Mouse (Mus musculus): ENCODE measurements around the gene Hddc3. TPM values are rescaled to one million over a fixed set of nuclear protein-coding genes. Genes with fewer than 3 reads are reported as not detected.
A peak's percentile ranks its signal among the peaks of the same experiment; 100 is the strongest.

The Hddc3 gene
- polyA plus RNA-seq, 1 experiment = 20.4 TPM

DNA sequence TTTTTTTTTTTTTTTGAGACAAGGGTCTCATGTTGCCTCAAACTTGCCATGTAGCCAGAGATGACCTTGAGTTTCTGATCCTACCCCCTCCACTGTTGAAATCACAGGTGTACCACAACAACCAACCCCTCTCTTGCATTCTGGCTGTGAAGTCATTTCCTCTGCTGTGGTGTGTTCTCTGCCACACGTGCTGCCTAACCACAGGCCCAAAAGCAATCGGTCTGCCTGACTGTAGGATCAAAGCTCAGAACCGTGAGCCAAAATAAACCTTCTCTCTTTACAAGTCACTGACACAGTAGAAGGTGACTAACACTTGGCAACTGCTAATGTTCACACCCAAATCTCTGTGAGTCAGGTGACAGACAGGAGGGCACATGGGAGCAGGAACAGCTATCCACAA is 17.5 kb downstream of the Hddc3 start:
- 39% methylated on average over 3 of the region's 3 CpGs for WGBS
- H3K4me3 ChIP-seq (replicated peaks; ENCODE audit: extremely low read depth, low read depth, low read length) = no peak overlapping the region
- no peaks in the 10 kb centered on the region for H3K4me1 ChIP-seq (ENCODE audit: control insufficient read depth, insufficient read depth, low read length)
- TF ChIP-seq CTCF (IDR thresholded peaks at IDR 0.05; ENCODE audit: insufficient read depth, low read length) (no peak), POLR2A (IDR thresholded peaks at IDR 0.05; ENCODE audit: borderline replicate concordance, extremely low read depth, low read depth, low read length) (no peak)
- DNase-seq = no peak

DNA sequence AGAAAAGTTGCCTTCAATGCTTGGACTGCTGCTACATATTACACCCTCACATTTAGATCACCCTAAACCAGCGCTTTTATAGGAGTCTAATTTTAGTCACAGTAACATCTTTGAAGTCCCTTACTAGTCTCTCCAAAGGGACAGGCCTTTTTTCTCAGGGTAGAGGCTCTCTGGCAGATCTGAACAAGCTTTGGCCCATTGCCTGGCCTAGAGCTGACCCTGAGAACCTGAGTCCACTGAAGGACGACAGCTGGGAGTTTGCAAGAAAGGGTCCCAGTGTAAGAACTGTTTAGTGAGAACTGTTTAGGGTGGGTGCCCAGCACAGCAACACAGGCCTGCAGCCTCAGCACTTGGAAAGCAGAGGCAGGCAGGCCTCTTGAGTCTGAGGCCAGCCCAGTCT is 22.9 kb downstream of the Hddc3 start:
- no peak overlapping the region for H3K4me3 ChIP-seq (replicated peaks; ENCODE audit: extremely low read depth, low read depth, low read length)
- WGBS = 76% methylated on average over 2 of the region's 2 CpGs
- DNase-seq = no peak
- TF ChIP-seq CTCF (IDR thresholded peaks at IDR 0.05; ENCODE audit: insufficient read depth, low read length) = no peak
- no peak for TF ChIP-seq POLR2A (IDR thresholded peaks at IDR 0.05; ENCODE audit: borderline replicate concordance, extremely low read depth, low read depth, low read length)
- H3K4me1 ChIP-seq (ENCODE audit: control insufficient read depth, insufficient read depth, low read length) = peaks cover 11% of the 10 kb centered on the region

DNA sequence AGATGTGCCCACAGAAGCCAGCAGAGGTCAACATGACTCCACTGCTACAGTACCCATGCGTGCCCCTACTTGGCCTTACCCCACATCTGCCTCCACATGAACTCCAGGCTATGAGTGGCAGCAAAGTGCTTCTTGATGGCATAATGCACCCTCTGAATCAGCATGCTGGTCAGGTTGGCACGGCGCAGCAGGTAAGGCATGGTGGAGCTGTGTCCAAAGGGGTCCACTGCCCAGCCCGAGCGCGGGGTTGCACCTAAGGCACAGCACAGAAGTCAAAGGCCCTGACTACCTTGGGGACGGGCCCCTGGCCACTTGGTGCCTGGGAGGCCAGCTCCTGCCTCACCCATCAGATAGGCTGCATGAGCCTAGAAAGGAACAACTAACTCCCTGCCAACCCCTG is 24.3 kb downstream of the Hddc3 start:
- WGBS = 97% methylated on average over 7 of the region's 7 CpGs
- DNase-seq = no peak
- no peak for TF ChIP-seq POLR2A (IDR thresholded peaks at IDR 0.05; ENCODE audit: borderline replicate concordance, extremely low read depth, low read depth, low read length)
- TF ChIP-seq CTCF (IDR thresholded peaks at IDR 0.05; ENCODE audit: insufficient read depth, low read length) = no peak

DNA sequence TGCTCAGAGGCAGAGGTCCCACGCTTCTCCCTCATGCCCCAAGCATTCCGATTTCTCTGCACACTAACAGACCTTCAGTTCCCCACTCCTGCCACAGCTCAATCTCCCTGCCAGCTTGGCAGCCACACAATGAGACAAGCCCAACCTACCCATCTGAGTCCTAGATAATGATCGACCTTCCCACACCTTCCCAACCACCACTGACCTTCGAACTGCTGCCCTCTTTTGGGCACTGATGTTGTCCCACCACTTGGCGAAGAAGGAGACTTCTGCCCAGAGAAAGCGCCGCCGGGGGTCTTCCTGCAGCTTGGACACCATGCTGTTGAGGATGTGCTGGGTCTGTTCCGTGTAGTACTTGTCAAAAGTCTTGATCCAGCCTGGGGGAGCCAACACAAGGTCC is 25.1 kb downstream of the Hddc3 start:
- no peak for DNase-seq
- no peak overlapping the region for H3K4me3 ChIP-seq (replicated peaks; ENCODE audit: extremely low read depth, low read depth, low read length)
- H3K4me1 ChIP-seq (ENCODE audit: control insufficient read depth, insufficient read depth, low read length) = peaks cover 11% of the 10 kb centered on the region
- TF ChIP-seq CTCF (IDR thresholded peaks at IDR 0.05; ENCODE audit: insufficient read depth, low read length) = no peak
- TF ChIP-seq POLR2A (IDR thresholded peaks at IDR 0.05; ENCODE audit: borderline replicate concordance, extremely low read depth, low read depth, low read length) = no peak
- WGBS = 91% methylated on average over 9 of the region's 9 CpGs

More for the DNA sequence above, 24.3 kb downstream of the Hddc3 start:
- Histone ChIP-seq H3K4me3 (replicated peaks; ENCODE audit: extremely low read depth, low read depth, low read length) (no peak overlapping the region), H3K4me1 (ENCODE audit: control insufficient read depth, insufficient read depth, low read length) (peaks cover 11% of the 10 kb centered on the region)

DNA sequence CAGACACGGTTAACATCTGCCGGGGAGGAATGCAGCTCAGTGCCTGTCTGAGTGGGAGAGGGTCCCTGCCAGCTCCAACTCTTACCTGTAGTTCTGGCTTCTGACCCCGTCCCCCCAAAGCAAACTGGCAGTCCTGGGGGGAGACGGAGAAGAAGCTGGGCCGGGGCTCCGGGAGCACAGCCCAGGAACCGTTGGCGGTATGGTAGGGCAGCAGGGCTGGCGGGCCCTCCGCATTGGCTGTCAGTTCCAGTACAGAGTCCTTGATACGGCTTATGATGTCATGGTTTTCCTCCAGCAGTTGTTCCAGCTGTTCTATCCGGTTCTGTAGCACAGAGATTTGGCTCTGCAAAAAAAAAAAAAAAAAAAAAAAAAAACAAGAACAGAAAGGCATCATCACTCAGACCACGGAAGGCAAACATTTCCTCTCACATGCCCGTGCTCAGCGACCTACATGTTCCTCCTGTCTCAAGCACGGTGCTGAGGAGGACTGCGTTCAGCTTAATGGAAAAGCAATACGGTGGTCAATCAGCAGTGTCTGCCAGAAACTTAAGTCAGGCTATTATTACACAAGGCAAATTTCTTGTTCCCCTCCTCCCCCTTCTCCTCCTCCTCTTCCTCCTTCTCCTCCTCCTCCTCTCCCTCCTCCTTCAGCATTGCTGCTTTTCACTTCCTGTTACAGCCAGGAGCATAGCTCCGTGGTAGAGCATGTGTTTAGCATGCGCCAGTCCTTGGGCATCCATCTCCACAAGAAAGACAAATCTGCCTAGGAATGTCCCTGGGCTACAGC is 25.9 kb downstream of the Hddc3 start:
- TF ChIP-seq CTCF (IDR thresholded peaks at IDR 0.05; ENCODE audit: insufficient read depth, low read length) (no peak), POLR2A (IDR thresholded peaks at IDR 0.05; ENCODE audit: borderline replicate concordance, extremely low read depth, low read depth, low read length) (no peak)
- DNase-seq = no peak
- 49% methylated on average over 20 of the region's 20 CpGs for WGBS
- H3K4me3 ChIP-seq (replicated peaks; ENCODE audit: extremely low read depth, low read depth, low read length) = peak overlapping the region; percentile 25
- H3K4me1 ChIP-seq (ENCODE audit: control insufficient read depth, insufficient read depth, low read length) = peaks cover 11% of the 10 kb centered on the region

DNA sequence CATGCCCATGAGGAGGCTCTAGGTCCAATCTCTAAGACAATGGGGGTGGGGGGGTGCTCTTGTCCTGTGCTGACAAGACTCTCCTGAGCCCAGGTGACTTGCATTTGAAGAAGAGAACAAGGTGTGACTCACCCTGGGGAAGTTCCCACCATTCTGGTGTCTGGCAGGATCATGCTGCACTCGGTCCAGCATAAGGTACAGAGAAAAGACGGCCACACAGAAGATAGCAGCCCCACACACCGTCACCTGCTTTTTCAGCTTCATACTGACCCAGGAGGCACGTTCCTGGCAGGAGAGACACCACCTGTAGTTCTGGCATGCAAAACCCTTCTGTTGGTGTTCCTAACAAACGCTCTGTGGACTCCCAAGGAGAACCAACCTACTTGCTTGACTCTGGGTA is 26.6 kb downstream of the Hddc3 start:
- TF ChIP-seq POLR2A (IDR thresholded peaks at IDR 0.05; ENCODE audit: borderline replicate concordance, extremely low read depth, low read depth, low read length) = no peak
- no peak for TF ChIP-seq CTCF (IDR thresholded peaks at IDR 0.05; ENCODE audit: insufficient read depth, low read length)
- Histone ChIP-seq H3K4me1 (ENCODE audit: control insufficient read depth, insufficient read depth, low read length) (peaks cover 11% of the 10 kb centered on the region), H3K4me3 (replicated peaks; ENCODE audit: extremely low read depth, low read depth, low read length) (no peak overlapping the region)
- no peak for DNase-seq
- 49% methylated on average over 5 of the region's 5 CpGs for WGBS

DNA sequence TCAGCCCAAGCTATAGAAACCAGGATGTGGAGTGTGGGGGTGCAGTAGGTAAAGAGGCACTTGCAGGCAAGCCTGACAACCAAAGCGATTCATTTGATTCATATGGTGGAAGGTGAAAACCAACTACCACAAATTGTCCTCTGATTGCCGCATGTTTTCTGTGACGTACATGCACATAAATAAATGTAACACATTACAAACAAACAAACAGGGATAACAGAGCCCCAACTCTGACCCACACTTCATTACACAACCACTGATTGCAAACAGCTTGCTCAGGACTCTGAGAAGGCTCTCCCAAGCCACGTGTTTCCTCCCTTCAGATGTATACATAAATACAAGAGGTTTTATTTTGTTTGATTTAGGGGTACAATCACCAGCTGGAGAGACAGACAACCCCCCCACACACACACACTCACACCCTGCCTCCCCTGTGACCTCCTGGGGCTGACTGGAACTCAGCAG is 27.1 kb downstream of the Hddc3 start:
- no peak for DNase-seq
- peak overlapping the region; percentile 53 for H3K4me3 ChIP-seq (replicated peaks; ENCODE audit: extremely low read depth, low read depth, low read length)
- peaks cover 11% of the 10 kb centered on the region for H3K4me1 ChIP-seq (ENCODE audit: control insufficient read depth, insufficient read depth, low read length)
- WGBS = 24% methylated on average over 4 of the region's 4 CpGs
- TF ChIP-seq CTCF (IDR thresholded peaks at IDR 0.05; ENCODE audit: insufficient read depth, low read length) = no peak
- TF ChIP-seq POLR2A (IDR thresholded peaks at IDR 0.05; ENCODE audit: borderline replicate concordance, extremely low read depth, low read depth, low read length) = no peak

DNA sequence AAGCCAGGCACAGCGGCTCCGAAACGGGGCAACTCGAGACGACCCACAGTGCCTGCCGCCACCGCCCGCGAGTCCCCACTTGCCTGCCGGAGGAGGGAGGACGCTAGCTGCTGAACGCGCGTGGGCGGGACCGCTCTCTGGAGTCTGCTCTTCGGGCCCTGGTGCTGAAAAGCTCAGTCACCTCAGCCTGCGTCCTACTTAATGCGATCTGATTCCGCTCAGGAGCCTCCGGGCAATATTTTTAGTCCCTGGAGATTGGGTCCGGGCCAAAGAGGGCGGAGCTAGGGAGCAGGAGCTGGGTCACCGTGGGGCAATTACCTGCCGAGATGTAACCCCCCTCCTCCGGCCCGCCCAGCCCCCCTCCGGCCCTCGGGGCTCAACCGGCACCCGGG is 27.7 kb downstream of the Hddc3 start:
- DNase-seq = peak; percentile 79
- H3K4me1 ChIP-seq (ENCODE audit: control insufficient read depth, insufficient read depth, low read length) = peaks cover 11% of the 10 kb centered on the region
- WGBS = under 1% methylated on average over 31 of the region's 31 CpGs

DNA sequence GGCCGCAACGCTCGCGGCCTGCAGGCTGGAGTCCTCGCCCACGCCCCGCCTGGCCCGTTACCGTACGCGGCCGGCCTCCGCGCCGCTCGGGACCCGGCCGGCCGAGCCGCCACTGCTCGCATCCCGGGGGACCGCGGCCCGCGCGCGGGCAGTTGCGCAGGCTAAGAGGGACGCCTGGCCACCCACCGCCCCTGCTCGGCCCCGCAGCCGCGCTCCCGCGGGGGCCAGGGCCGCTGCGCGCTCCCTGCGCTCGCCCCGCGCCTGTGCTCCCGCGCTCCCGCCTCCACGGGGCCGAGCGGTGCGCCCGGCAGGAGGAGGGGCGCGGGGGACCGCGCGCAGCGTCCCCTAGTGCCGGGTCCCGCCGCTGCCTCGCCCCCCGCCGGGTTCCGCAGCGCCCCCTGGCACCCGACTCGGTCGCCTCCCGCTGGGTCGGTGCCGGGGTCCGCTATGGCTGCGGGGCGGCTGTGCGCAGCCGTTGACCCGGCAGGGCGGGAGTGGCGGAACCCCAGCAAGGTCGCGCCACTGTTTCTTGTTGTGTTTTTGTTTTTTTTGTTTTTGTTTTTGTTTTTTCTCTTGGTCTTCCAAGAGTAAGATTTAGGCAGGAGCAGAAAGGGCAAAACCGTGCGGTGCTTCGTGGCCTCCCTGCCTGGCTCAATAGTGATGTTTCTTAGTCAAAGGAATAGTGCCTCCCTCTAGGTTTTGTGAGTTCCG is 28.3 kb downstream of the Hddc3 start, which contains the start of gene Man2a2:
Gene Man2a2, minus strand, starts transcription at position 335 of the 711 bp plus-strand sequence.
- TF ChIP-seq CTCF (IDR thresholded peaks at IDR 0.05; ENCODE audit: insufficient read depth, low read length) (no peak), POLR2A (IDR thresholded peaks at IDR 0.05; ENCODE audit: borderline replicate concordance, extremely low read depth, low read depth, low read length) (0 out of 2 replicates have a peak, but pooled peaks have one; percentile 2)
- peak; percentile 74 for DNase-seq
- under 1% methylated on average over 85 of the region's 86 CpGs for WGBS
- H3K4me1 ChIP-seq (ENCODE audit: control insufficient read depth, insufficient read depth, low read length) = peaks cover 11% of the 10 kb centered on the region
- peak within 1 kb of the TSS; percentile 53 for H3K4me3 ChIP-seq (replicated peaks; ENCODE audit: extremely low read depth, low read depth, low read length)

More for the DNA sequence above, 27.7 kb downstream of the Hddc3 start:
- TF ChIP-seq CTCF (IDR thresholded peaks at IDR 0.05; ENCODE audit: insufficient read depth, low read length) (no peak), POLR2A (IDR thresholded peaks at IDR 0.05; ENCODE audit: borderline replicate concordance, extremely low read depth, low read depth, low read length) (peak; percentile 38; the same call in 1 of the 2 replicates)
- H3K4me3 ChIP-seq (replicated peaks; ENCODE audit: extremely low read depth, low read depth, low read length) = peak overlapping the region; percentile 53
